Mouse (Mus musculus): Measurements from ENCODE around the gene Ptgfrn. TPM values are rescaled to one million over a fixed set of nuclear protein-coding genes. Genes with fewer than 3 reads are reported as not detected.
A peak's percentile ranks its signal among the peaks of the same experiment; 100 is the strongest.

Ptgfrn gene
- polyA plus RNA-seq, 1 experiment from 2014 or later: 3.5 TPM

GRCm38 (mm10) chr3:101127766-101128165 is 17.7 kb upstream of the Ptgfrn start:
- Histone ChIP-seq H3K27me3 (ENCODE audit: control insufficient read depth, insufficient read depth, low read length) (no peaks in the 10 kb centered on the region), H3K4me3 (ENCODE audit: low read depth, low read length) (no peak overlapping the region), H3K9me3 (ENCODE audit: control insufficient read depth, low read length) (no peaks in the 10 kb centered on the region), H3K9ac (ENCODE audit: low read depth, low read length) (no peak overlapping the region), H3K4me1 (replicated peaks; ENCODE audit: control insufficient read depth, insufficient read depth, low read length) (0 out of 2 replicates have a peak, but pooled peaks cover 2% of the 10 kb centered on the region), H3K36me3 (ENCODE audit: control insufficient read depth, insufficient read depth, low read length) (no peaks in the 10 kb centered on the region), H3K4me2 (replicated peaks; ENCODE audit: low read depth, low read length) (no peak overlapping the region), H3K27ac (ENCODE audit: low read depth, low read length) (no peak overlapping the region)
- DNase-seq (ENCODE audit: low spot score) (no peak), ATAC-seq (ENCODE audit: low FRiP score) (no peak)
- 85% methylated on average over 2 of the region's 2 CpGs for WGBS

- no peaks in the 10 kb centered on the region for H3K27me3 ChIP-seq (ENCODE audit: control insufficient read depth, insufficient read depth, low read length)
- H3K4me2 ChIP-seq (replicated peaks; ENCODE audit: low read depth, low read length): no peak overlapping the region
- H3K4me3 ChIP-seq (ENCODE audit: low read depth, low read length): no peak overlapping the region
- no peaks in the 10 kb centered on the region for H3K9me3 ChIP-seq (ENCODE audit: control insufficient read depth, low read length)
- ATAC-seq (ENCODE audit: low FRiP score) (no peak), DNase-seq (ENCODE audit: low spot score) (no peak)
- H3K9ac ChIP-seq (ENCODE audit: low read depth, low read length): no peak overlapping the region
- WGBS: 96% methylated on average over 5 of the region's 5 CpGs
- H3K4me1 ChIP-seq (replicated peaks; ENCODE audit: control insufficient read depth, insufficient read depth, low read length): no peaks in the 10 kb centered on the region
- H3K36me3 ChIP-seq (ENCODE audit: control insufficient read depth, insufficient read depth, low read length): no peaks in the 10 kb centered on the region
- H3K27ac ChIP-seq (ENCODE audit: low read depth, low read length): no peak overlapping the region
Measured at GRCm38 (mm10) chr3:101124716-101125115, 14.6 kb upstream of the Ptgfrn start.

GRCm38 (mm10) chr3:101122479-101122878 is 12.4 kb upstream of the Ptgfrn start:
- Histone ChIP-seq H3K9ac (ENCODE audit: low read depth, low read length) (no peak overlapping the region), H3K27ac (ENCODE audit: low read depth, low read length) (no peak overlapping the region), H3K9me3 (ENCODE audit: control insufficient read depth, low read length) (no peaks in the 10 kb centered on the region), H3K4me3 (ENCODE audit: low read depth, low read length) (no peak overlapping the region), H3K4me2 (replicated peaks; ENCODE audit: low read depth, low read length) (no peak overlapping the region), H3K27me3 (ENCODE audit: control insufficient read depth, insufficient read depth, low read length) (no peaks in the 10 kb centered on the region), H3K36me3 (ENCODE audit: control insufficient read depth, insufficient read depth, low read length) (no peaks in the 10 kb centered on the region), H3K4me1 (replicated peaks; ENCODE audit: control insufficient read depth, insufficient read depth, low read length) (no peaks in the 10 kb centered on the region)
- 85% methylated on average over 3 of the region's 3 CpGs for WGBS
- no peak for DNase-seq (ENCODE audit: low spot score)
- no peak for ATAC-seq (ENCODE audit: low FRiP score)

- no peak overlapping the region for H3K27ac ChIP-seq (ENCODE audit: low read depth, low read length)
- no peak overlapping the region for H3K4me2 ChIP-seq (replicated peaks; ENCODE audit: low read depth, low read length)
- ATAC-seq (ENCODE audit: low FRiP score) (no peak), DNase-seq (ENCODE audit: low spot score) (no peak)
- 95% methylated on average over 11 of the region's 11 CpGs for WGBS
- no peaks in the 10 kb centered on the region for H3K9me3 ChIP-seq (ENCODE audit: control insufficient read depth, low read length)
- H3K27me3 ChIP-seq (ENCODE audit: control insufficient read depth, insufficient read depth, low read length): no peaks in the 10 kb centered on the region
- H3K36me3 ChIP-seq (ENCODE audit: control insufficient read depth, insufficient read depth, low read length): no peaks in the 10 kb centered on the region
- no peak overlapping the region for H3K4me3 ChIP-seq (ENCODE audit: low read depth, low read length)
- H3K9ac ChIP-seq (ENCODE audit: low read depth, low read length): no peak overlapping the region
- H3K4me1 ChIP-seq (replicated peaks; ENCODE audit: control insufficient read depth, insufficient read depth, low read length): no peaks in the 10 kb centered on the region
Measured at GRCm38 (mm10) chr3:101117774-101118173, 7.7 kb upstream of the Ptgfrn start.

- H3K4me1 ChIP-seq (replicated peaks; ENCODE audit: control insufficient read depth, insufficient read depth, low read length): no peaks in the 10 kb centered on the region
- no peaks in the 10 kb centered on the region for H3K9me3 ChIP-seq (ENCODE audit: control insufficient read depth, low read length)
- no peak overlapping the region for H3K4me3 ChIP-seq (ENCODE audit: low read depth, low read length)
- ATAC-seq (ENCODE audit: low FRiP score) (no peak), DNase-seq (ENCODE audit: low spot score) (no peak)
- no peak overlapping the region for H3K4me2 ChIP-seq (replicated peaks; ENCODE audit: low read depth, low read length)
- H3K9ac ChIP-seq (ENCODE audit: low read depth, low read length): no peak overlapping the region
- 89% methylated on average over 8 of the region's 8 CpGs for WGBS
- H3K27me3 ChIP-seq (ENCODE audit: control insufficient read depth, insufficient read depth, low read length): no peaks in the 10 kb centered on the region
- no peaks in the 10 kb centered on the region for H3K36me3 ChIP-seq (ENCODE audit: control insufficient read depth, insufficient read depth, low read length)
- H3K27ac ChIP-seq (ENCODE audit: low read depth, low read length): no peak overlapping the region
Measured at GRCm38 (mm10) chr3:101117386-101117749, 7.3 kb upstream of the Ptgfrn start.

GRCm38 (mm10) chr3:101116431-101117385 is 6.6 kb upstream of the Ptgfrn start:
- H3K9ac ChIP-seq (ENCODE audit: low read depth, low read length): no peak overlapping the region
- DNase-seq (ENCODE audit: low spot score) (peak; percentile 27), ATAC-seq (ENCODE audit: low FRiP score) (no peak)
- H3K9me3 ChIP-seq (ENCODE audit: control insufficient read depth, low read length): no peaks in the 10 kb centered on the region
- H3K4me2 ChIP-seq (replicated peaks; ENCODE audit: low read depth, low read length): no peak overlapping the region
- WGBS: 58% methylated on average over 25 of the region's 25 CpGs
- no peaks in the 10 kb centered on the region for H3K36me3 ChIP-seq (ENCODE audit: control insufficient read depth, insufficient read depth, low read length)
- no peak overlapping the region for H3K27ac ChIP-seq (ENCODE audit: low read depth, low read length)
- no peaks in the 10 kb centered on the region for H3K4me1 ChIP-seq (replicated peaks; ENCODE audit: control insufficient read depth, insufficient read depth, low read length)
- H3K4me3 ChIP-seq (ENCODE audit: low read depth, low read length): no peak overlapping the region
- H3K27me3 ChIP-seq (ENCODE audit: control insufficient read depth, insufficient read depth, low read length): no peaks in the 10 kb centered on the region

- no peak for ATAC-seq (ENCODE audit: low FRiP score)
- H3K9ac ChIP-seq (ENCODE audit: low read depth, low read length): no peak overlapping the region
- 88% methylated on average over 5 of the region's 5 CpGs for WGBS
- H3K27me3 ChIP-seq (ENCODE audit: control insufficient read depth, insufficient read depth, low read length): no peaks in the 10 kb centered on the region
- no peak overlapping the region for H3K27ac ChIP-seq (ENCODE audit: low read depth, low read length)
- no peak overlapping the region for H3K4me3 ChIP-seq (ENCODE audit: low read depth, low read length)
- H3K9me3 ChIP-seq (ENCODE audit: control insufficient read depth, low read length): no peaks in the 10 kb centered on the region
- H3K36me3 ChIP-seq (ENCODE audit: control insufficient read depth, insufficient read depth, low read length): no peaks in the 10 kb centered on the region
- no peak for DNase-seq (ENCODE audit: low spot score)
- 0 out of 2 replicates have a peak, but pooled peaks cover 4% of the 10 kb centered on the region for H3K4me1 ChIP-seq (replicated peaks; ENCODE audit: control insufficient read depth, insufficient read depth, low read length)
- no peak overlapping the region for H3K4me2 ChIP-seq (replicated peaks; ENCODE audit: low read depth, low read length)
Measured at GRCm38 (mm10) chr3:101112518-101112894, 2.4 kb upstream of the Ptgfrn start.

- H3K4me3 ChIP-seq (ENCODE audit: low read depth, low read length): no peak overlapping the region
- WGBS: 35% methylated on average over 7 of the region's 7 CpGs
- no peak overlapping the region for H3K9ac ChIP-seq (ENCODE audit: low read depth, low read length)
- H3K4me1 ChIP-seq (replicated peaks; ENCODE audit: control insufficient read depth, insufficient read depth, low read length): 0 out of 2 replicates have a peak, but pooled peaks cover 4% of the 10 kb centered on the region
- H3K36me3 ChIP-seq (ENCODE audit: control insufficient read depth, insufficient read depth, low read length): no peaks in the 10 kb centered on the region
- H3K27me3 ChIP-seq (ENCODE audit: control insufficient read depth, insufficient read depth, low read length): no peaks in the 10 kb centered on the region
- no peak overlapping the region for H3K27ac ChIP-seq (ENCODE audit: low read depth, low read length)
- H3K4me2 ChIP-seq (replicated peaks; ENCODE audit: low read depth, low read length): no peak overlapping the region
- no peaks in the 10 kb centered on the region for H3K9me3 ChIP-seq (ENCODE audit: control insufficient read depth, low read length)
- ATAC-seq (ENCODE audit: low FRiP score): no peak
- DNase-seq (ENCODE audit: low spot score): peak; percentile 16
Measured at GRCm38 (mm10) chr3:101111848-101112517, 1.9 kb upstream of the Ptgfrn start.

All from hindbrain, embryonic 11.5 days (tissue).